Mouse (Mus musculus) CH12.LX (cell line): Measurements from ENCODE around the gene Abhd14a. TPM values are rescaled to one million over a fixed set of nuclear protein-coding genes. Genes with fewer than 3 reads are reported as not detected.

Source experiments
- DNase-seq: peaks from one replicate; pipeline ENCODE4 v3.0.0-alpha.2; 2013; ENCODE audit errors: extremely low read depth
- H3K27ac ChIP-seq: 2 replicates; pipeline ENCODE4 v1.5.1; 2012; ENCODE audit warnings: low read depth, mild to moderate bottlenecking, control low read depth, moderate library complexity; ENCODE audit not compliant: insufficient read depth
- H3K27me3 ChIP-seq: replicated peaks from 2 replicates; pipeline ENCODE3; 2012; ENCODE audit warnings: inconsistent platforms
- H3K36me3 ChIP-seq, 2 experiments: replicated peaks in 1 of 2; 2 replicates each; pipeline versions ENCODE3 to v1.6.1; 2012; ENCODE audit warnings: inconsistent platforms in 1 of 2, low read length in 1 of 2, mild to moderate bottlenecking in 1 of 2, mixed read lengths in 1 of 2, moderate library complexity in 1 of 2; ENCODE audit not compliant: control insufficient read depth in 1 of 2, insufficient read depth in 1 of 2
- H3K4me1 ChIP-seq, 2 experiments: 2 replicates each; pipeline ENCODE4 v1.6.1; 2012; ENCODE audit warnings: inconsistent platforms in 1 of 2, moderate library complexity in 1 of 2; ENCODE audit not compliant: insufficient read depth in 2 of 2, control insufficient read depth in 1 of 2
- H3K4me2 ChIP-seq: 2 replicates; pipeline ENCODE4 v1.6.1; 2012; ENCODE audit warnings: low read depth, mild to moderate bottlenecking, control low read depth; ENCODE audit not compliant: poor library complexity, insufficient read depth, severe bottlenecking
- H3K4me3 ChIP-seq, 3 experiments: fragments of 150-350 bp in 1 of 3; sonication (generic) in 1 of 3; replicated peaks in 1 of 3; 2 replicates each; pipeline versions ENCODE3 to v1.5.1; 2011 to 2012; ENCODE audit warnings: low read depth in 2 of 3, low read length in 2 of 3, mild to moderate bottlenecking in 2 of 3, moderate library complexity in 2 of 3, control low read depth in 1 of 3, improper control_type of control experiment in 1 of 3, inconsistent platforms in 1 of 3, mixed read lengths in 1 of 3; ENCODE audit not compliant: poor library complexity in 1 of 3
- H3K79me2 ChIP-seq: replicated peaks from 2 replicates; pipeline ENCODE4 v1.6.1; 2012; ENCODE audit warnings: mild to moderate bottlenecking, moderate library complexity; ENCODE audit not compliant: control insufficient read depth, poor library complexity, insufficient read depth, severe bottlenecking; ENCODE audit errors: extremely low read depth
- H3K9ac ChIP-seq: 2 replicates; pipeline ENCODE4 v1.6.1; 2012; ENCODE audit warnings: low read depth, mild to moderate bottlenecking, control low read depth, moderate library complexity; ENCODE audit not compliant: insufficient read depth
- H3K9me3 ChIP-seq: replicated peaks from 2 replicates; pipeline ENCODE3; 2012; ENCODE audit warnings: low read length, inconsistent platforms, mixed read lengths
- CHD1 ChIP-seq: IDR thresholded peaks from 2 replicates; pipeline ENCODE4 v1.6.1; 2012; ENCODE audit warnings: low read depth, low read length, improper control_type of control experiment, inconsistent platforms
- CHD2 ChIP-seq: IDR thresholded peaks from 2 replicates; pipeline ENCODE4 v1.6.1; 2011; ENCODE audit warnings: low read length, improper control_type of control experiment
- E2F4 ChIP-seq: IDR thresholded peaks from 2 replicates; pipeline ENCODE4 v1.6.1; 2011; ENCODE audit warnings: low read depth, low read length, improper control_type of control experiment; ENCODE audit not compliant: insufficient replicate concordance
- ELF1 ChIP-seq: IDR thresholded peaks from 2 replicates; pipeline ENCODE4 v1.6.1; 2014; ENCODE audit warnings: low read depth, mild to moderate bottlenecking, inconsistent platforms, low read length, improper control_type of control experiment
- HCFC1 ChIP-seq: IDR thresholded peaks from 2 replicates; pipeline ENCODE4 v1.6.1; 2012; ENCODE audit warnings: low read depth, mild to moderate bottlenecking, inconsistent platforms, low read length, improper control_type of control experiment
- KAT2A ChIP-seq: IDR thresholded peaks from 2 replicates; pipeline ENCODE4 v1.6.1; 2012; ENCODE audit warnings: low read length, improper control_type of control experiment, inconsistent platforms; ENCODE audit not compliant: insufficient replicate concordance
- MAFK ChIP-seq: IDR thresholded peaks from 2 replicates; pipeline ENCODE4 v1.6.1; 2011; ENCODE audit warnings: low read length, improper control_type of control experiment; ENCODE audit not compliant: insufficient replicate concordance
- MAX ChIP-seq: IDR thresholded peaks from 2 replicates; pipeline ENCODE4 v1.6.1; 2011; ENCODE audit warnings: low read length, improper control_type of control experiment
- MAZ ChIP-seq: IDR thresholded peaks from 2 replicates; pipeline ENCODE4 v1.6.1; 2012; ENCODE audit warnings: low read depth, mild to moderate bottlenecking, inconsistent platforms, low read length, improper control_type of control experiment, moderate library complexity
- MYC ChIP-seq: IDR thresholded peaks from 2 replicates; pipeline ENCODE4 v1.6.1; 2011; ENCODE audit warnings: low read depth, mild to moderate bottlenecking, improper control_type of control experiment, low read length
- NELFE ChIP-seq: IDR thresholded peaks from 2 replicates; pipeline ENCODE4 v1.6.1; 2011; ENCODE audit warnings: low read depth, low read length, improper control_type of control experiment
- PAX5 ChIP-seq: IDR thresholded peaks from 2 replicates; pipeline ENCODE4 v1.6.1; 2012; ENCODE audit warnings: low read length, inconsistent platforms, mixed read lengths
- POLR2A ChIP-seq: IDR thresholded peaks from 2 replicates; pipeline ENCODE4 v1.6.1; 2011; ENCODE audit warnings: low read depth, mild to moderate bottlenecking, improper control_type of control experiment, low read length
- POLR2AphosphoS2 ChIP-seq: IDR thresholded peaks from 2 replicates; pipeline ENCODE4 v1.6.1; 2011; ENCODE audit warnings: low read depth, low read length, improper control_type of control experiment
- RCOR1 ChIP-seq: conservative IDR thresholded peaks from 2 replicates; pipeline ENCODE4 v1.6.1; 2012; ENCODE audit warnings: low read depth, mild to moderate bottlenecking, inconsistent platforms, low read length, improper control_type of control experiment
- SMC3 ChIP-seq: IDR thresholded peaks from 2 replicates; pipeline ENCODE4 v1.6.1; 2011; ENCODE audit warnings: low read depth, low read length, improper control_type of control experiment
- TBP ChIP-seq: conservative IDR thresholded peaks from 2 replicates; pipeline ENCODE4 v1.6.1; 2011; ENCODE audit warnings: low read depth, low read length, improper control_type of control experiment
- UBTF ChIP-seq: IDR thresholded peaks from 2 replicates; pipeline ENCODE4 v1.6.1; 2012; ENCODE audit warnings: low read depth, mild to moderate bottlenecking, inconsistent platforms, low read length, improper control_type of control experiment, moderate library complexity
- USF1 ChIP-seq: IDR thresholded peaks from 2 replicates; pipeline ENCODE4 v1.6.1; 2014; ENCODE audit warnings: low read depth, mild to moderate bottlenecking, inconsistent platforms, low read length, improper control_type of control experiment
- USF2 ChIP-seq: conservative IDR thresholded peaks from 2 replicates; pipeline ENCODE4 v1.6.1; 2011; ENCODE audit warnings: low read depth, low read length, improper control_type of control experiment
- ZC3H11A ChIP-seq: IDR thresholded peaks from 2 replicates; pipeline ENCODE4 v1.6.1; 2012; ENCODE audit warnings: low read depth, mild to moderate bottlenecking, inconsistent platforms, low read length, improper control_type of control experiment
- ZKSCAN1 ChIP-seq: IDR thresholded peaks from 2 replicates; pipeline ENCODE4 v1.6.1; 2012; ENCODE audit warnings: low read depth, inconsistent platforms, low read length, improper control_type of control experiment, borderline replicate concordance
- ZMIZ1 ChIP-seq: IDR thresholded peaks from 2 replicates; pipeline ENCODE4 v1.6.1; 2012; ENCODE audit warnings: low read depth, mild to moderate bottlenecking, inconsistent platforms, low read length, improper control_type of control experiment
- ZNF384 ChIP-seq: IDR thresholded peaks from 2 replicates; pipeline ENCODE4 v1.6.1; 2012; ENCODE audit warnings: low read depth, low read length, improper control_type of control experiment, inconsistent platforms
- dilution Hi-C: fragments of 300-500 bp; cut with MboI; formaldehyde crosslinking; loops from 2 replicates; pipeline ENCODE4 v1.14.3; 2020; ENCODE audit warnings: low sequenced_read_pairs; ENCODE audit not compliant: extremely low pct_unique_long_range_greater_than_20kb, extremely low pct_ligation_motif_present
- in situ Hi-C: fragments of 300-500 bp; cut with MboI; formaldehyde crosslinking; loops from 3 replicates; pipeline ENCODE4 v1.14.3; 2019; ENCODE audit warnings: low sequenced_read_pairs, low pct_ligation_motif_present, low pct_unique_long_range_greater_than_20kb, mixed read lengths
- polyA plus RNA-seq: library from polyadenylated mRNA; unstranded; fragments of >175 nt; gene quantifications from 2 replicates; pipeline ENCODE4 v1.2.1, GENCODE M21; 2012; ENCODE audit warnings: low read depth; ENCODE audit not compliant: insufficient read length
- total RNA-seq, 2 experiments: library from RNA; depleted of rRNA; stranded (reverse); fragments of 300-350 nt in 1 of 2; fragments of >200 nt in 1 of 2; gene quantifications; 2 replicates each; pipeline ENCODE4 v1.2.3; 2012 to 2014

The Abhd14a gene
- total and polyA plus RNA-seq, 3 experiments: 18.2 to 23.3 (median 20.4) TPM

- H3K4me2 ChIP-seq: peak overlapping the region; percentile 65
- TF ChIP-seq KAT2A (no peak), NELFE (no peak), UBTF (no peak), CHD2 (no peak), PAX5 (no peak), ELF1 (no peak), ZKSCAN1 (no peak), USF2 (no peak), POLR2A (no peak), POLR2AphosphoS2 (no peak), E2F4 (no peak), CHD1 (no peak), MAX (no peak)
- in situ Hi-C loops: loop anchor here (5.0 kb wide), 1 partner anchor 41 kb away; the partner anchor contains the start of gene Acy1
- H3K36me3 ChIP-seq: peaks cover 34 to 52% of the 10 kb centered on the region in 2 experiments
- dilution Hi-C loops: no loop called here
- H3K79me2 ChIP-seq: peaks cover 26% of the 10 kb centered on the region
- no peak overlapping the region for H3K27ac ChIP-seq
- no peak for DNase-seq
- H3K4me1 ChIP-seq: peaks cover 6 to 57% of the 10 kb centered on the region in 2 experiments
- peak overlapping the region; percentile 74; the same call in 1 of the 2 replicates for H3K9ac ChIP-seq
- no peaks in the 10 kb centered on the region for H3K9me3 ChIP-seq
- H3K27me3 ChIP-seq: no peaks in the 10 kb centered on the region
- H3K4me3 ChIP-seq: peak overlapping the region; percentile 77 to 92 (median 91)
Measured at GRCm38 (mm10) chr9:106478101-106478500, 30.6 kb upstream of the Abhd14a start.

GRCm38 (mm10) chr9:106477649-106478048 is 30.2 kb upstream of the Abhd14a start:
- Histone ChIP-seq H3K27me3 (no peaks in the 10 kb centered on the region), H3K27ac (no peak overlapping the region), H3K36me3 (peaks cover 30 to 52% of the 10 kb centered on the region in 2 experiments), H3K4me2 (peak overlapping the region; percentile 65), H3K79me2 (peaks cover 26% of the 10 kb centered on the region), H3K9ac (peak overlapping the region; percentile 74), H3K4me3 (peak overlapping the region; percentile 77 to 92 (median 91)), H3K4me1 (peaks cover 6 to 62% of the 10 kb centered on the region in 2 experiments), H3K9me3 (no peaks in the 10 kb centered on the region)
- in situ Hi-C loops (loop anchor here (5.0 kb wide), 1 partner anchor 40 kb away; the partner anchor contains the start of gene Acy1), dilution Hi-C loops (no loop called here)
- TF ChIP-seq MAFK: no peak
- TF ChIP-seq ZKSCAN1: no peak
- TF ChIP-seq ELF1: no peak
- TF ChIP-seq E2F4: no peak
- TF ChIP-seq USF1: no peak
- TF ChIP-seq ZMIZ1: no peak
- TF ChIP-seq MYC: no peak
- no peak for TF ChIP-seq RCOR1
- no peak for TF ChIP-seq HCFC1
- TF ChIP-seq USF2: no peak
- no peak for TF ChIP-seq POLR2A
- no peak for TF ChIP-seq SMC3
- TF ChIP-seq ZNF384: no peak
- no peak for TF ChIP-seq KAT2A
- TF ChIP-seq MAZ: no peak
- no peak for TF ChIP-seq ZC3H11A
- no peak for TF ChIP-seq TBP
- DNase-seq: no peak
